Mouse (Mus musculus): ENCODE results near the gene Tcl1b1. TPM values are rescaled to one million over a fixed set of nuclear protein-coding genes. Genes with fewer than 3 reads are reported as not detected.
A peak's percentile ranks its signal among the peaks of the same experiment; 100 is the strongest.
"Not testable (repeated sequence)": the region's sequence is repeated elsewhere in the genome, so short reads cannot be mapped to it uniquely, and the experiment has no call there.

Gene Tcl1b1
- polyA plus RNA-seq, 1 experiment from 2014 or later: not detected

DNA sequence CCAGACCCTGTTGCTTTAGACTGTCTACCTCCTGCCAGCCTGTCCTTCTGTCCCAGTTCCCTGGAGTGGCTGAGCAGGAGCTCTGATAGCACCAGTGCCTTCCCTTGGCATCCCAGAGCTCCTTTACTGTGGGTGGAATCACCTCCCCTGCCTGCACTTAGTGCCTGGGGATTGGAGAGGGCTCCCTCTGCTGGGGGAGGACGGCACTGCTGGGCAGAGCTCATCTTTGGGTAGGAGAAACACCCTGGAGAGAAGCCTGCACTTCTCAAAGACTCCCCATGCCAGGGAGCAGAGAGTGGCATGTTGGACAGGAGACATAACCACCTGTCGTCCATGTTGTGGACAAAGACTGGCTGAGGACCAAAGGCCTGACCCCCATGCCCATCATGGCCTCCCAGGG, 14.8 kb downstream of the Tcl1b1 start:
- H3K4me2 ChIP-seq (replicated peaks; ENCODE audit: low read depth, low read length); H3K27ac ChIP-seq (ENCODE audit: low read depth, low read length); ATAC-seq (ENCODE audit: low FRiP score); H3K4me1 ChIP-seq (replicated peaks; ENCODE audit: control insufficient read depth, insufficient read depth, low read length); H3K4me3 ChIP-seq (ENCODE audit: low read depth, low read length); H3K9me3 ChIP-seq (ENCODE audit: control insufficient read depth, low read length); H3K36me3 ChIP-seq (ENCODE audit: control insufficient read depth, insufficient read depth, low read length); H3K9ac ChIP-seq (ENCODE audit: low read depth, low read length); H3K27me3 ChIP-seq (ENCODE audit: control insufficient read depth, insufficient read depth, low read length): not testable (repeated sequence)
- WGBS: 38% methylated on average over 2 of the region's 2 CpGs
- peak; percentile 16 for DNase-seq (ENCODE audit: low spot score)

DNA sequence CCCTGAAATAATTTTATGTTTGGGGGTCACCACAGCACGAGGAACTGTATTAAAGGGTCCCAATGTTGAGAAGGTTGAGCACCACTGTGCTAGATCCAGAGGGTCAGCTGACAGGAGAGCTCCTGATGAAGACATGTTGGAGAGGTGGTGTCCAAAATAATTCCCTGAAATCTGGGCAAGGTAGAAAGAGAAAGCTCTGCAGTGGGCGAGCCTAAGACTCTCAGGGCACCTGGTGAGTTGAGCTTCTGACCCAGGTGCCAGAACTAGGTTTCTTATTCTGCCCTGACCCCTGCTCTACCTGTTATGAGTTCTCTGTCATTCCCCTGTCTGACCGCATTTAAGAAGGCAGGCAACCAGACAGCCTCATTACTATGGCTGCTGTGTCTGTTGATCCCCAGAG, 16.6 kb downstream of the Tcl1b1 start, which contains the start of gene Tcl1b5:
TSS of gene Tcl1b5 (plus strand) at position 301 of the 400 bp plus-strand sequence.
- not testable (repeated sequence) for ATAC-seq (ENCODE audit: low FRiP score); H3K27me3 ChIP-seq (ENCODE audit: control insufficient read depth, insufficient read depth, low read length); H3K4me2 ChIP-seq (replicated peaks; ENCODE audit: low read depth, low read length); H3K9me3 ChIP-seq (ENCODE audit: control insufficient read depth, low read length); H3K27ac ChIP-seq (ENCODE audit: low read depth, low read length); H3K4me3 ChIP-seq (ENCODE audit: low read depth, low read length); H3K9ac ChIP-seq (ENCODE audit: low read depth, low read length); DNase-seq (ENCODE audit: low spot score); H3K36me3 ChIP-seq (ENCODE audit: control insufficient read depth, insufficient read depth, low read length); H3K4me1 ChIP-seq (replicated peaks; ENCODE audit: control insufficient read depth, insufficient read depth, low read length)
- 67% methylated on average over 3 of the region's 3 CpGs for WGBS

DNA sequence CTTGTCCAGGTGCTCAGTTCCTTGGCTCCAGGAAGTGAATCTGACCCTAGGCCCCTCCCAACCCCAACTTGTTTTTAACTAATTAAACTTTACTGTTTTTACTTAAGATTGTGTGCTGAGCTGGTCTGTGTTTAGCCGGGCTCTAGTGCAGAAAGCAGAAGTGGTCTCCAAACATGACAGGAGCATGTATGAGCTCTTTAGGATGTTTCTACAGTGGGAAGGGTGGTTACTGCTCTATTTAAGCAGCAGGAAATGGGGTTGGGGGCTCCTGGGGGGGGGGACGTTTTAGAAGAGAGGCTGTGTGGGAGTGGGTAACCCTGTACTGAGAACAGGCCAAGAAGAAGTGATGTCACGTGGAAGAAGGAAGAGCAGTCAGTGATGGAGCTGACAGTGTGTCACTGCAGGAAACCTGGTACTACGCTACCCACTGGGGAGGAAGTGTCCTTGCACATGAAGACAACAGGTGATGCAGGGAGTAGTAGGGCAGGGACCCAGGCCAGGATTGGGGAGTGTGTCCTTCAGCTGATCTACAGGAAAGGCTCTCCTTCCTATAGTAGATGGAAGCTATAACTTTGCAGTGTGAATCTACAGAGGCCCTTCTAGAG, 21.7 kb downstream of the Tcl1b1 start:
- not testable (repeated sequence) for H3K4me3 ChIP-seq (ENCODE audit: low read depth, low read length); DNase-seq (ENCODE audit: low spot score); H3K36me3 ChIP-seq (ENCODE audit: control insufficient read depth, insufficient read depth, low read length); H3K27me3 ChIP-seq (ENCODE audit: control insufficient read depth, insufficient read depth, low read length); H3K27ac ChIP-seq (ENCODE audit: low read depth, low read length); H3K9me3 ChIP-seq (ENCODE audit: control insufficient read depth, low read length); ATAC-seq (ENCODE audit: low FRiP score); H3K4me1 ChIP-seq (replicated peaks; ENCODE audit: control insufficient read depth, insufficient read depth, low read length); H3K9ac ChIP-seq (ENCODE audit: low read depth, low read length); H3K4me2 ChIP-seq (replicated peaks; ENCODE audit: low read depth, low read length)
- WGBS: 83% methylated on average over 4 of the region's 4 CpGs

DNA sequence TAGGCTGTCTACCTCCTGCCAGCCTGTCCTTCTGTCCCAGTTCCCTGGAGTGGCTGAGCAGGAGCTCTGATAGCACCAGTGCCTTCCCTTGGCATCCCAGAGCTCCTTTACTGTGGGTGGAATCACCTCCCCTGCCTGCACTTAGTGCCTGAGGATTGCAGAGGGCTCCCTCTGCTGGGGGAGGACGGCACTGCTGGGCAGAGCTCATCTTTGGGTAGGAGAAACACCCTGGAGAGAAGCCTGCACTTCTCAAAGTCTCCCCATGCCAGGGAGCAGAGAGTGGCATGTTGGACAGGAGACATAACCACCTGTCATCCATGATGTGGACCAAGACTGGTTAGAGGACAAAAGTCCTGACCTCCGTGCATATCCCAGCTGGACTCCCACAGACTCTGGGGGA, 29.5 kb downstream of the Tcl1b1 start:
- H3K27me3 ChIP-seq (ENCODE audit: control insufficient read depth, insufficient read depth, low read length); H3K36me3 ChIP-seq (ENCODE audit: control insufficient read depth, insufficient read depth, low read length); H3K9ac ChIP-seq (ENCODE audit: low read depth, low read length); H3K4me1 ChIP-seq (replicated peaks; ENCODE audit: control insufficient read depth, insufficient read depth, low read length); DNase-seq (ENCODE audit: low spot score); H3K27ac ChIP-seq (ENCODE audit: low read depth, low read length); ATAC-seq (ENCODE audit: low FRiP score); H3K4me2 ChIP-seq (replicated peaks; ENCODE audit: low read depth, low read length); H3K9me3 ChIP-seq (ENCODE audit: control insufficient read depth, low read length); H3K4me3 ChIP-seq (ENCODE audit: low read depth, low read length): not testable (repeated sequence)
- 48% methylated on average over 2 of the region's 2 CpGs for WGBS

DNA sequence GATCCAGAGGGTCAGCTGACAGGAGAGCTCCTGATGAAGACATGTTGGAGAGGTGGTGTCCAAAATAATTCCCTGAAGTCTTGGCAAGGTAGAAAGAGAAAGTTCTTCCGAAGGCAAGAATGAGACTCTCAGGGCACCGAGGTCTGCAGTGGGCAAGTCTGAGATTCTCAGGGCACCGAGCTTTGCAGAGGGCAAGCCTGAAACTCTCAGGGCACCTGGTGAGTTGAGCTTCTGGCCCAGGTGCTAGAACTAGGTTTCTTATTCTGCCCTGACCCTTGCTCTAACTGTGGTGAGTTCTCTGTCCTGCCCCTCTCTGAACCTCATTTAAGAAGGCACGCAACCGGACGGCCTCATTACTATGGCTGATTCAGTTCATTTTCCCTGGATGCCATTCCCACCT, 31.3 kb downstream of the Tcl1b1 start, which contains the start of gene Tcl1b3:
TSS of gene Tcl1b3 (plus strand) at position 301 of the 400 bp plus-strand sequence.
- not testable (repeated sequence) for ATAC-seq (ENCODE audit: low FRiP score); H3K4me1 ChIP-seq (replicated peaks; ENCODE audit: control insufficient read depth, insufficient read depth, low read length); H3K4me3 ChIP-seq (ENCODE audit: low read depth, low read length); H3K9ac ChIP-seq (ENCODE audit: low read depth, low read length); H3K27me3 ChIP-seq (ENCODE audit: control insufficient read depth, insufficient read depth, low read length); H3K9me3 ChIP-seq (ENCODE audit: control insufficient read depth, low read length); H3K36me3 ChIP-seq (ENCODE audit: control insufficient read depth, insufficient read depth, low read length); DNase-seq (ENCODE audit: low spot score); H3K27ac ChIP-seq (ENCODE audit: low read depth, low read length); H3K4me2 ChIP-seq (replicated peaks; ENCODE audit: low read depth, low read length)
- WGBS: 94% methylated on average over 6 of the region's 6 CpGs

DNA sequence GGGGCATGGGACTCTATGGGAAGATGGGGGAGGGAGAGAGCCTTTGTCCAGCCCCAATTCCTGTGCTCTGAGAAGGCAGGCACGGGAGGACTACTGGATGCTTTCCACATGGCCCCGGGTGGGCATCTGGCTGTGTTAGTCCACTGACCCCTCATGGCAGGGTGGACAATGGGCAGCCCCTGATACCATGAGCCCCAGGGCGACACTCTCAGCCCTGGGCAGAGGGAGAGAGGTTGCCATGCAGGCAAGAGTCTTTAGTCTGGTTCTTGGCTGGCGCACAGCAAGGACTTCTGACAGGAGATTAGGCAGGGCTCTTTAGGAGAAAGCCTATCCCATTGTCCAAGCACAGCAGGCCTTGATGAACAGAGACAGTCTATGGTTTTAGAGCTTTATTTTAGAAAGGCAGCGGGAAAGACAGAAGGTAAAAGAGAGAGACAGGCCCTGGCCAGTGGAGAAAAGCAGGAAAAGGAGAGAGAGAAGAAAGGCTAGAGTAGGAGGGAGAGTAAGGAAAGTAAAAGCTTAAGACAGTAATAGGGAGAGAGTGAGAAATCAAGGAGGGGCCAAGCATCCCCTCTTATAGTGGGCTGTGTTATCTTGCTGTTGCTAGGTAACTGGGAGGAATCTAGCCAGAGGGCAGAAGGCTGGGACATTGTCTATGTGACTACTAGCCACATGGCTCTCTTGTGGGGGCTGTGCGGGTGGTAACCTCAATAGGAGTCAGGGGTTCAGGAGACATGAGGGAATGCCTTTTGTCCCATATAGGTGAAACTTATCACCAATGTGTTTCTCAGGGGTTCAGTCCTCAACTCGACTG, 40.4 kb downstream of the Tcl1b1 start:
- not testable (repeated sequence) for H3K27ac ChIP-seq (ENCODE audit: low read depth, low read length)
- WGBS: 24% methylated on average over 7 of the region's 7 CpGs

DNA sequence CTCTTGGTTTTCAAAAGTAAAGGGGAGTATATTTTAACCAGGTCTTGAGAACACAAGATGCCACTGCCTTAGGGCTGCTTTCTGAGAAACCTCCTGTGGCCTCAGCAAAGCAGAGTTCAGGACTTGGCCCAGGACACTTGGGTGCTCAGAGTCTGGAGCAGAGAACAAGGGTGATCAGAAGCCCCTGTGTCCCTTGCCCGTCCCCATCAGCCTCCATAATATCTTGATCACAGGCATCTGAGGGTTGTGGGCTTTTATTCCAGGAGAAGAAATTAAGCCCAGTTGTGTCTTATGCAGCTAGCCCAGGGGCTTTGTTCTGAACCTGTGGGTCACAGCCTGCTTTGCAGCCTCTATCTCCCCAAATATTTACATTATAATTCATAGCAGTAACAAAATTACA, 42.2 kb downstream of the Tcl1b1 start, which contains the start of gene Tcl1b4:
TSS of gene Tcl1b4 (plus strand) at position 301 of the 400 bp plus-strand sequence.
- WGBS: 100% methylated on average over 1 of the region's 1 CpGs
- H3K27me3 ChIP-seq (ENCODE audit: control insufficient read depth, insufficient read depth, low read length); H3K27ac ChIP-seq (ENCODE audit: low read depth, low read length); H3K36me3 ChIP-seq (ENCODE audit: control insufficient read depth, insufficient read depth, low read length); H3K4me1 ChIP-seq (replicated peaks; ENCODE audit: control insufficient read depth, insufficient read depth, low read length); ATAC-seq (ENCODE audit: low FRiP score); H3K4me2 ChIP-seq (replicated peaks; ENCODE audit: low read depth, low read length); H3K4me3 ChIP-seq (ENCODE audit: low read depth, low read length); H3K9me3 ChIP-seq (ENCODE audit: control insufficient read depth, low read length); H3K9ac ChIP-seq (ENCODE audit: low read depth, low read length); DNase-seq (ENCODE audit: low spot score): not testable (repeated sequence)

More for the DNA sequence above, 40.4 kb downstream of the Tcl1b1 start:
- not testable (repeated sequence) for H3K27me3 ChIP-seq (ENCODE audit: control insufficient read depth, insufficient read depth, low read length); H3K36me3 ChIP-seq (ENCODE audit: control insufficient read depth, insufficient read depth, low read length); H3K4me3 ChIP-seq (ENCODE audit: low read depth, low read length); H3K4me2 ChIP-seq (replicated peaks; ENCODE audit: low read depth, low read length); H3K4me1 ChIP-seq (replicated peaks; ENCODE audit: control insufficient read depth, insufficient read depth, low read length); H3K9ac ChIP-seq (ENCODE audit: low read depth, low read length); H3K9me3 ChIP-seq (ENCODE audit: control insufficient read depth, low read length)
- ATAC-seq (ENCODE audit: low FRiP score): peak; percentile 78
- DNase-seq (ENCODE audit: low spot score): peak; percentile 40

DNA sequence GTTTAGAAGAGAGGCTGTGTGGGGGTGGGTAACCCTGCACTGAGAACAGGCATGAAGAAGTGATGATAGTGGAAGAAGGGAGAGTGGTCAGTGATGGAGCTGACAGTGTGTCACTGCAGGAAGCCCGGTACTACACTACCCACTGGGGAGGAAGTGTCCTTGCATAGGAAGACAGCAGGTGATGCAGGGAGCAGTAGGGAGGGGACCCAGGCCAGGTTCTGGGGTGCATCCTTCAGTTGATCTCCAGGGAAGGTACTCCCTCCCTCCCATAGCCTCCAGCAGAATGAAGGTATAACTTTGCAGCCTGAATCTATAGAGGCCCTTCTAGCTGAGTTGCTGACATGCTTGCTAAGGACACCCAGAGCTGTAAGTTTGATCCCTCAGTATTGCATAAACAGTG, 47.6 kb downstream of the Tcl1b1 start:
- H3K9me3 ChIP-seq (ENCODE audit: control insufficient read depth, low read length): no peaks in the 10 kb centered on the region

DNA sequence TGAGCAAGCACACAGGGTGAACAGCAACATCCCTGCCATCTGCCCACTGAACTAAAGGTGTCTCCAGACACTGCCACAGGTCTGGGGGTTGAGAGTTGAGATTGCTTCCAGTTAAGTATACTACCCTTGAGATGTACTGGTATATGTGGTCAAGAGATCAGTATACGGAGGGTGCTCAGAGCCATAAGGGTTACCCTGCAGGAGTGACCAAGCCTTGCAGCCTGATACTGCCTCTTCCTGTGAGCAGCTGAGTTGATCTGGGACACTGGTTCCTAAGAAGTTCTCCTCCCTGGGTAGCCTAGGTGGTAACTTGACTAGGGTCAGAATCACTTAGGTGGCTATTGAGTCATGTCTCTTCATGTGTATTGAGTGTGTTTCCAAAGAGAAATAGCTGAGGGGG, 49.0 kb downstream of the Tcl1b1 start:
- ATAC-seq (ENCODE audit: low FRiP score): no peak
- Histone ChIP-seq H3K4me1 (replicated peaks; ENCODE audit: control insufficient read depth, insufficient read depth, low read length) (no peaks in the 10 kb centered on the region), H3K36me3 (ENCODE audit: control insufficient read depth, insufficient read depth, low read length) (no peaks in the 10 kb centered on the region), H3K4me3 (ENCODE audit: low read depth, low read length) (no peak overlapping the region), H3K27ac (ENCODE audit: low read depth, low read length) (no peak overlapping the region), H3K9me3 (ENCODE audit: control insufficient read depth, low read length) (no peaks in the 10 kb centered on the region), H3K9ac (ENCODE audit: low read depth, low read length) (no peak overlapping the region), H3K27me3 (ENCODE audit: control insufficient read depth, insufficient read depth, low read length) (no peaks in the 10 kb centered on the region), H3K4me2 (replicated peaks; ENCODE audit: low read depth, low read length) (no peak overlapping the region)
- no peak for DNase-seq (ENCODE audit: low spot score)
- WGBS: 100% methylated on average over 1 of the region's 1 CpGs

More for the DNA sequence above, 47.6 kb downstream of the Tcl1b1 start:
- ATAC-seq (ENCODE audit: low FRiP score): no peak
- H3K27me3 ChIP-seq (ENCODE audit: control insufficient read depth, insufficient read depth, low read length): no peaks in the 10 kb centered on the region
- no peak overlapping the region for H3K4me3 ChIP-seq (ENCODE audit: low read depth, low read length)
- no peak overlapping the region for H3K4me2 ChIP-seq (replicated peaks; ENCODE audit: low read depth, low read length)
- DNase-seq (ENCODE audit: low spot score): no peak
- 76% methylated on average over 1 of the region's 1 CpGs for WGBS
- no peak overlapping the region for H3K27ac ChIP-seq (ENCODE audit: low read depth, low read length)
- no peaks in the 10 kb centered on the region for H3K36me3 ChIP-seq (ENCODE audit: control insufficient read depth, insufficient read depth, low read length)
- H3K9ac ChIP-seq (ENCODE audit: low read depth, low read length): no peak overlapping the region
- no peaks in the 10 kb centered on the region for H3K4me1 ChIP-seq (replicated peaks; ENCODE audit: control insufficient read depth, insufficient read depth, low read length)
